Mouse (Mus musculus) spleen, postnatal 0 days (tissue): ENCODE measurements around the gene Iqcd. TPM values are rescaled to one million over a fixed set of nuclear protein-coding genes. Genes with fewer than 3 reads are reported as not detected.

Experiments
- polyA plus RNA-seq: library from polyadenylated mRNA; unstranded; fragments of >200 nt; fragmentation: Nextera tagmentation; extraction: Ambion mirVana; gene quantifications from 2 replicates; pipeline ENCODE4 v1.2.1, GENCODE M21; 2015

The Iqcd gene
- 1.6 and 2.4 TPM in 2 replicates for polyA plus RNA-seq

GRCm38 (mm10) chr5:120588569-120589094 is at the start of gene Iqcd, which contains the start of gene Tpcn1:
Gene Iqcd (plus strand): TSS chr5:120589016.
Gene Tpcn1 (minus strand): TSS chr5:120588673.

GRCm38 (mm10) chr5:120612442-120612821 is 23.6 kb downstream of the Iqcd start, which contains the start of the genes Rita1 and Ddx54:
Gene Rita1 (minus strand): TSS chr5:120612589.
Gene Ddx54 (plus strand): TSS chr5:120612739.

GRCm38 (mm10) chr5:120634131-120634530 is 45.3 kb downstream of the Iqcd start, which contains the start of gene Cfap73:
Gene Cfap73 (minus strand): TSS chr5:120634235.

GRCm38 (mm10) chr5:120648569-120649373 is 60.0 kb downstream of the Iqcd start, which contains the start of gene Rasal1:
Gene Rasal1 (plus strand): TSS chr5:120648812.

Other genes starting within 250 kb of the Iqcd start
- gene Lhx5, start 157.3 kb upstream of the Iqcd start, polyA plus RNA-seq, result not detected in 2 replicates
- gene Sdsl, start 116.2 kb upstream of the Iqcd start, polyA plus RNA-seq, result 17.5 and 19.9 TPM in 2 replicates
- not detected in 2 replicates for gene Sds, start 112.5 kb upstream of the Iqcd start, polyA plus RNA-seq
- 28.0 and 31.2 TPM in 2 replicates for gene Plbd2, start 85.4 kb upstream of the Iqcd start, polyA plus RNA-seq
- gene Slc8b1, start 77.8 kb upstream of the Iqcd start, polyA plus RNA-seq, result 7.7 and 10.8 TPM in 2 replicates
- gene Tpcn1, start 343 bp upstream of the Iqcd start, polyA plus RNA-seq, result 31.7 and 32.0 TPM in 2 replicates
- gene Rita1, start 23.6 kb downstream of the Iqcd start, polyA plus RNA-seq, result 5.8 and 6.9 TPM in 2 replicates
- gene Ddx54, start 23.7 kb downstream of the Iqcd start, polyA plus RNA-seq, result 19.8 and 21.7 TPM in 2 replicates
- gene Cfap73, start 45.2 kb downstream of the Iqcd start, polyA plus RNA-seq, result not detected in 2 replicates
- gene Rasal1, start 59.8 kb downstream of the Iqcd start, polyA plus RNA-seq, result 0.11 and 0.61 TPM in 2 replicates
- gene Dtx1, start 122.9 kb downstream of the Iqcd start, polyA plus RNA-seq, result 0.40 and 0.51 TPM in 2 replicates
- 1.9 and 3.9 TPM in 2 replicates for gene Oas2, start 160.8 kb downstream of the Iqcd start, polyA plus RNA-seq
- gene Oas3, start 188.6 kb downstream of the Iqcd start, polyA plus RNA-seq, result 5.3 and 7.7 TPM in 2 replicates
- 0.22 and 0.49 TPM in 2 replicates for gene Oas1e, start 206.5 kb downstream of the Iqcd start, polyA plus RNA-seq
- gene Oas1c, start 223.5 kb downstream of the Iqcd start, polyA plus RNA-seq, result 1.3 and 1.6 TPM in 2 replicates